Mouse (Mus musculus) hindlimb bud, embryonic 11.5 days (tissue): ENCODE measurements around the gene Mpnd.

Experiments
- DNase-seq: peaks from one replicate; pipeline ENCODE4 v3.0.0-alpha.2; 2012; ENCODE audit warnings: low read depth, low spot score; ENCODE audit errors: extremely low spot score

Mpnd gene

DNA sequence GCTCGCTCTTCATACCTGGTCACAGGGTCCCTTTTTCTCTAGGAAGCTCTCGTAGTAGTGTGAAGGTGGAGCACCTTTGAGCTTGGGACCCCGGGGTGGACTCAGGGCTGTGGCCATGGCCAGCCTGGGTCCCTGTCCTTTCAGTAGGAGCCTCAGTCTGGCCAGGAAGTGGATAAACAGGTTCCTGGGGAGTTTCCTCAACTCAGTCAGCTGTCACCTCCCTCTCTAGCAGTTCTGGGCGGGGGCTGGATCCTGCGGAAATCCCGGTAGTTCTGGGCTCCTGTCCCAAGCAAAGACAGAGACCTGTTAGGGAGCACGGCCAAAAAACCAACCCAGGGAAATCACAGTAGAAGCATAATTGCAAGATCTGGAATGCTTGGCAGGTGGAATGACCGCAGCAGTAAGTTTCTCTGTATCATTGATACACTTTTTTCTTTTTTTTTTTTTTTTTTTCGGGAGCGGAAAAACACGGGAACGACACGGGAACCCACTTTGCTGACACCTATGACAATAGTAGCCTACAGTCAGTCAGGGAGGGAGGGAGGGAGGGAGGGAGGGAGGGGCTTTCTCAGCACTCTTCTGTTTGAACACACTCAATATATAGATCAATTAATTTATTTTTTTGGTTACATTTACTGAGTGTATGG is at the start of gene Mpnd, which contains the start of gene Stap2:
Mpnd (plus strand) TSS at position 297 of the 647 bp plus-strand sequence.
Stap2 (minus strand) TSS at position 170 of the 647 bp plus-strand sequence.
- DNase-seq: peak; percentile 100

DNA sequence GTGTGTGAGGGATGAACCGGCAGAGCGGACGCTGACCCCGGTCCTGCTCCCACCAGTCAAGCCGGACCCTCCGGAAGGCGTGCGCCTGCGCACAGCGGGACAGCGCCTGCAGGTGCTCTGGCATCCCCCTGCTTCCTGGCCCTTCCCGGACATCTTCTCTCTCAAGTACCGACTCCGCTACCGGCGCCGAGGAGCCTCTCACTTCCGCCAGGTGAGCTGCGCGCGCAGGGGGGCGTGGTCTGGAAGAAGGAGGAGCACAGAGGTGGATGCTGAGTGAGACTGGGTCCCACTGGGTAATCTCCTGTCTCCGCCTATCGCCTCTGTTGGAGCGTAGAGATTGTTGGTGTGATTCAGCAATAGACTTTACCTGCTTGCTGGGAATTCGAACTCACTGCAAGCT is 49.4 kb upstream of the Mpnd start:
- DNase-seq: no peak

DNA sequence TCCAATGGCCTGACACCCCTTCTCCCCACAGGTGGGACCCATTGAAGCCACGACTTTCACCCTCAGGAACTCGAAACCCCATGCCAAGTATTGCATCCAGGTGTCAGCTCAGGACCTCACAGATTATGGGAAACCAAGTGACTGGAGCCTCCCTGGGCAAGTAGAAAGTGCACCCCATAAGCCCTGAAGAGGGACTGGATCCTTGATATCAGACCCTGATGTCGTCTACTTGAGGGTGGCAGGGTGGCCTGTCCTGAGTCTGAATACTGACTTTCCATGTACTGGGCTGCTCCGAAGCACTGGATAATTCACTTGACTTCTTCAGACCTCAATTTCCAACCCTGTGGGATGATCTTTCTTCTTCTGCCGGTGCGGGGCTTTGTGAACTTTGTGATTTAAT is 48.9 kb upstream of the Mpnd start:
- no peak for DNase-seq

DNA sequence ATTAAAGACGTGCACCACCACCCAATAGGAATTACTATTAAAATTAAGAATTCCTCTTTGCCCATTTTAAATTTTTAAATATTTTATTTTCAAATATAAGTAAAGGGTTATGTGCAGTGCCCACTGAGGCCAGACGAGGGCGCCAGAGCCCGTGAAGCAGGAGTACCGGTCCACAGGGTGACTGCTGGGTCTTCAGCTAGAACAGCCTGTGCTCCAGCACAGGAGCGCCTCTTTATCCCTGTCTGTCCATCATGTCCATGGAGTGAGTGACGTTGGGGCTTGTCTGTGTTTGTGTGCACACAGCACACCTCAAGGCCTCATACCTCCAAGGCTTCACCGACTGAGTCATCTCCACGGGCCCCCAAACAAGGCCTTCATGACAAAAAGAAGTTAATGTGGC is 48.3 kb upstream of the Mpnd start:
- no peak for DNase-seq

DNA sequence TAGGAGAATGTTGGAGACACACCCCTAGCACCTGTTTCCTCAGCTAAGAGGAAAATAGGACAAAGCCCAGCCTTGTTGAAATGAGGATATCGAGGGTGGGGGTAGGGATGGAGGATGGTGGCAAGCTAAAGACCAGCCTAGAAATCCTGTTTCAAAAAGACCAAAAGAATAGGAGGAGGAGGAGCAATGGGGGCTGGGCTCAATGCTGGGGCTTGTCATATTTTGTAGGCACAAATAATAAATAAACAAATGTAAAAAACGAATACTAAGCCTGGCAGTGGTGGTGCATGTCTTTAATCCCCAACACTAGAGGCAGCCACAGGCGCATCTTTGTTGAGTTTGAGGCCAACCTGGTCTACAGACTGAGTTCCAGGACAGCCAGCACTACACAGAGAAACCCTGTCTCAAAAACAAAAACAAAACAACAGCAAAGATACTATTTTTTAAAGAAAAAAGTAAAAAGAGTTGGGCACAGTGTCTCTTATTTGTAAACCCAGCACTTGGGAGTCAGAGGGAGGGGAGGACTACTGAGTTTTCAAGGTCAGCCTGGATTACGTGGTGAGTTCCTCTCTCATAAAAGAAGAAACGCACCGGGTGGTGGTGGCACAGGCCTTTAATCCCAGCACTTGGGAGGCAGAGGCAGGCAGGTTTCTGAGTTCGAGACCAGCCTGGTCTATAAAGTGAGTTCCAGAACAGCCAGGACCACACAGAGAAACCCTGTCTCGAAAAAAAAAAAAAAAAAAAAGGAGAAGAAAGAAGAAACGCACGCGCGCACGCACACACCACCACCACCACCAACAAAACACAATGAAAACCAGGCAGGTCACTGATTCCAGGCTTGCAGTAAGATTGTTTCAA is 47.6 kb upstream of the Mpnd start:
- DNase-seq: no peak

DNA sequence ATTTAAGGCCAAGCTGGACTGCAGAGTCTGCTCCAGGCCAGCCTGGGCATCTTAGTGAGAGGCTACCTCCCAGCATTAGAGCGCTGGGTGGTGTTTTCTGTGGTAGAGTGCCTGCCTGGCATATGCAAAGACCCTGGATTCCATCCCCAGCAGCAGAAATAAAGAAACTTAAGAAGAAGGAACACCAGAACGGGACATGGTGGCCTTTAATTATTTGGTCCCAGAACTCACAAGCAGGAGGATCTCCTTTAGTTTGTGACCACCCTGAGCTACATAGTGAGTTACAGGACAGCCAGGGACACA is 47.0 kb upstream of the Mpnd start:
- DNase-seq: no peak

DNA sequence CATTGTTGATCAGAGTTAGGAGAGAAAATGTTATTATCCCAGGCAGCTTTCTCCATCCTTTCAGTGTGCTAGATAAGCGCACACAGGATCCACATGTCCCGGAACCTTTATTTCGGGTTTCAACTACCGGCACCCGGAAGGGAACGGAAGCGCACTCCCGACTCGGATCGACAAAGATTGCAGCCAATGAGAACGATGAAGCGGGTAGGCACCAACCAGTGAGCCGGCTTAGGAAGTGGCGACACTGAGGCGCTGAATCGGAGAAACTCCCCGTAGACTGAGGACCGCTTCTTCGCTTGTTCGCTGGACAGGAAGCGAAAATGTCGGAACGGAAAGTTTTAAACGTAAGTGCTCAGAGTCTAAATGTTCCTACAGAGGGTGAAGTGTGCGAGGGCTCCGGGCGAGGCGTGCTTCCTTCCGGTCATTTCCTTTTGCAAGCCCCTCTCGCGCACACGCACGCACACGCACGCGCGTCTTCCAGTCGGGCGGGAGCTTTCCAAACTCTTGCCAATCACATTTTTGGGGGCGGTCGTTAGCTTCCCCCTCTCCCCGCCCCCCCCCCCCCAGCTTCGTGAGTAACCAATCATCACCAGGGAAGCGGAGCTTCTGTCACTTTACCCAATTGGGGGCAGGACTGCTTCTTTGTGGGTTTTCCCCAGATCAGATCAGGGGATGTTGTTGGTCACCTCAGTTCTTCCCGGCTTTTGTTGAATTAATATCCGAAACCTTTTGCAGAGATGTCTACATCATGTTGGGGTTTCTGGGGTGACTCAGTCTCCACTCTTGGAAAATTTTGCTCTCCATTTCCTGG is 46.4 kb upstream of the Mpnd start, which contains the start of gene Yju2:
Yju2 (plus strand) TSS at position 182 of the 811 bp plus-strand sequence.
- peak; percentile 91 for DNase-seq

DNA sequence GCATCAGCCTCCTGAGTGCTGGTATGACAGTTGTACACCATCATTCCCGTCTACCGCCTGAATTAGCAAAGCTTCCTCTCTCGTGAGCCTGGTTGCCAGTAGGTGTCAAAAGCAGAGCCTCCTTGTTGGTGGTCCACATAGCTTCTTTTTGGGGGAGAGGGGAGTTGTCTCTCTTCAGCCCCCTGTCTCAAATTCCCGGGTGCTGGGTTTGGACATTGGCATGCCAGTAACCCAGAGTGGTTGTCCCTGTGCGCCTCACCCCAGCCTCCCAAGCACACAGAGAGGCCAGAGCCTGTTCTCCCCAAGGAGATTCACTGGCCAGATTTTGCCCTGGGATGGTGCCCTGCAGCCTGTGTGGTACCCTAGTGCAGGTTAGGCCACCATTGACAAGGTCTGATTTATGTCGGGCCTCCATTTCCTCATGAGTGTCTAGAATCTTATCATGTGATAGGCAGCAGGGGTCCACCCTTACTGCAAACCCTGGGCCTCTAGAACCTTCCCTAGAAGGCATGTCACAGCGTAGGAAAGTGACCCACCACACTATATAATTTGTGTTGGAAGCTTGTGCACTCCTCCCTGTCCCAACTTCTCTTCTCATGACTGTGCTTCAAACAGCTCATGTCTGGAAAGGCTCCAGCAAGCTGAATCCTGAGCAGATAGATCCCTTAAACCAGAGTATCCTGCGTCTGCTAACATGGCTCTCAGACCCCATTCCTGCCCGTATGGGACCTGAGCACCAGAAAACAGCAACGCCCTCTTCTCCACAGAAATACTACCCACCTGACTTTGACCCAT is 45.4 kb upstream of the Mpnd start:
- DNase-seq: no peak

DNA sequence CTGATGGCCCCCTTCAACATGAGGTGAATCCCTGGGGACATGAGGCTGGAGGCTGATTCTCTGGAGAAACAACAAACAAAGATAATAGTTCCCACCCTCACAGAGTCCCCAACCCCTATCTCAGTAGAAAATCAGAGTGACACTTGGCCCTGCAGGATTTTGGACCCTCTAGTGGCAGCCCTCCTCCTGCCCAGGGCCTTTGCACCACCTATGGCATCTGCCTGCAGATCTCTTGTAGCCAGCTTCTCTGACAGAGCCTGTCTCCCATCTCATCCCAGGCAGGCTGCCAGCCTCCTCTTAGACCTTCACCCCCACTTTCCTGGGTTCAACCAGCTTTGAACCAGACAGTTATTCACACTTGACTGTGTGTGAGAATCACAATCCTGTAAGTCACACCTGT is 44.7 kb upstream of the Mpnd start:
- no peak for DNase-seq

DNA sequence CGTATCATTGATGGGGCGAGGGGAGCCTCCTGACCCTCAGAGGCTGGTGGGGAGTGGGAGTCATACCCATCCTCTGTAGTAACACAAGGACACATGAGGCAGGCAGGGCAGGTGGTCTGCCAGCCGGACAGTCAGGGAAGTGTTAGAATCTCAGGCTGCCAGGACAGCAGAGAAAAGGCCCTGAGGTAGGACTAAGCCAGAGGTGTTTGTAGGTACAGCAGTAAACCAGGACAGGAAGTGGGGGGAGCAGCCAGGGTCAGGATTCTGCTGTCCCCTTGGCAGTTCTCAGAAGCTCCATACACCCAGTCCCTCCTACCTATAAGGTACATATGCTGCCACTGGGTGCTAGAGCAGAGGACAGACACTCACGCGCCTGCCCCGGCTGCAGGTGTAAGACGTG is 43.9 kb upstream of the Mpnd start:
- no peak for DNase-seq

DNA sequence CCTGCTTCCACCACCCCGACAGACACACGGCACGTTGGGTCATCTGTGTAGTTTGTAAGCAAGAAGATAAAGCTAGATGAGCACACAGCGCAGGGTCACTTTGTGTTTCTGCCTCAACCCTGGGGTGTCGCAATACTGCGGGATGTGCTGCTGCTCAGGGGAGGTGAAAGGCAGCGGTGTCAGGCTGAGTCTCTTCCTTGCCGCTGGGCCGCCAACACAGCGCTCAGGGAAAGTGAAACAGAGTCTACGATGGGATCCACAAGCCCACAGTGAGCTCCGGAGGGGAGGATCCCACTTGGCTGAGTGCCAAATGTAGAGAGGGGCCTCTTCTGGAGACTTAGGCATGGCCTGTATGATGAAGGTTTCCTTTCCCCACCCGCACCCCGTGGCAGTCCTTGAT is 42.3 kb upstream of the Mpnd start:
- no peak for DNase-seq

DNA sequence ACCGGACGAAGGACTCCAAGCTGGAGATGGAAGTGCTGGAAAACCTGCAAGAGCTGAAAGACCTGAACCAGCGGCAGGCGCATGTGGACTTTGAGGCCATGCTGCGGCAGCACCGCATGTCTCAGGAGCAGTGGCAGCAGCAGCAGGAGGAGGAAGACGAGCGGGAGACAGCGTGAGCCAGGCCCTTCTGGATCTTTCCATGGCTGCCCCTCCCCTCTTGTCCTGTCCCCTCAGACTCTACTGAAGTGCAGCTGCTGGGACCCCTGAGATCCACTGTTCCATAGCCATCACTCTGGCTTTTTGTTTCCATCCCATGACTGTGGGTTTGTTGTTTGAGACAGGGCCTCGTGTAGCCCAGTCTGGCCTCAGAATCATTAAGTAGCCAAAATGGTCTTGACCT is 41.0 kb upstream of the Mpnd start:
- DNase-seq: no peak

DNA sequence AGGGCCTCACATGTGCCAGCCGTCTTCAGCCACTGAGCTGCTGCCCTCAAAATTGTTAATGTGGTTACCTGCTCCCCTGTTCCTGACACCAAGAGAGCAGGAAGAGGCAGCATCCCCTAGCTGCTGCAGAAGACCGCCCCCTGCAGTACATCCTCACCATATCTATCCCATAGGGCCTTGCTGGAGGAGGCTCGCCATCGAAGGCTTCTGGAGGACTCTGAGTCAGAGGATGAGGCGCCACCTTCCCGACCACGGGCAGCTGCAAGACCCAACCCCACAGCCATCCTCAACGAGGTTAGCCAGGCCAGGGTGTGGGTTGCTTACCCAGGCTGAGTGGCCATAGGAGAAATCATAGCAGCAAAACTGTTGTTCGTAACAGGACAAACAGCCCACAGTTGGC is 40.5 kb upstream of the Mpnd start:
- DNase-seq: no peak

DNA sequence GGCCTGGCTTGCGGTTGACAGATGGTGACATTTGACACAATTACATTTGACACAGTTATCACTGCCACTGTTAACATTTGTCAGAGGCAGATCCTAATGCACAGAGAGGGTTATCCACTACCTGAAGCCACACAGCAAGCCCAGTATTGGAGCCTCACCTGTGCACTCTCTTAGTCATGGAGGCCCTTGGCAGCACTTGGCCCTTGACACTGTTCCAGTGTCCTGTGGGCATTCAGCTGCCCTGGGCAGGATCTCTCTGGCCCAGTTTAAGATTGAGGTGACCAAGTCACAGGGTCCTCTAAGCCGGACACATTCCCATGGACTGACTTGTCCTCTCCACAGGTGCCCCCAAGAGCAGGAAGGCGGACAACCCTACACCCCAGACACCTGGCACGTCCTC is 38.3 kb upstream of the Mpnd start:
- no peak for DNase-seq

DNA sequence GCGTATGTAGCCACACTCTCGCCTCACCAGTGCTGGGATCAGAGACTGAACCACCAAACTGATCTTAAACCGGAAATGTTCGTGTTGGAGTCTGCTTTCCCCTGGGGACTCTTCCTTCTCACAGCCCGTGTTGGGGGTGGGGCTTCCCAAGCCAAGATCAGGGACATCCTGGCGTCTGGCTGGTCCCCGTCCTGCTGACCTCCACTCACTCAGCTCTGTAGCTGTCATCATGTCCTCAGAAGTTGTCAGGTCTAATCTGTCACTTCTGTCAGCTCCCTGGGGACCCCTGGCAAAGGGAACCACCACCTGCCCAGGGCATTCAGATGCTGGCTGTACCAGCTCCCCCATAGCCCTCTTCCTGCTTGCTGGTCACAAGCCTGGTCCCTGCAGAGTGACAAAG is 37.3 kb upstream of the Mpnd start:
- no peak for DNase-seq

DNA sequence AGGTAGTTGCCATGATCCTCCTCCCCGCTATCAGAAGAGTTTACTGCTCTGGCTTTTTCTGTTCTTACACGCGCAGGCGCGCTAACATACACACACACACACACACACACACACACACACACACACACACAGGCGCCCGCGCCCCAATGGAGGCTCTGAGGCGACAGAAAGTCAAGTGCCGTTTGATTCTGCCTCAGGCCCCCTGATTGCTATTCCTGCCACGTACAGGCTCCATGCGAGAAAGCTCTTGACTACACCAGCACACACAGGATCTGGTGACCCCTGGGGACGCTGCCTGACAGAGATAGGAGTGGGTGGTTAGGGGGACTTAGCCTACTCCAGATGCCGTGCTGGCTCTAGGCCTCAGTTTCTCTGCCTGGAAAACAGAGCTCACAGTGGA is 36.0 kb upstream of the Mpnd start:
- DNase-seq: no peak

DNA sequence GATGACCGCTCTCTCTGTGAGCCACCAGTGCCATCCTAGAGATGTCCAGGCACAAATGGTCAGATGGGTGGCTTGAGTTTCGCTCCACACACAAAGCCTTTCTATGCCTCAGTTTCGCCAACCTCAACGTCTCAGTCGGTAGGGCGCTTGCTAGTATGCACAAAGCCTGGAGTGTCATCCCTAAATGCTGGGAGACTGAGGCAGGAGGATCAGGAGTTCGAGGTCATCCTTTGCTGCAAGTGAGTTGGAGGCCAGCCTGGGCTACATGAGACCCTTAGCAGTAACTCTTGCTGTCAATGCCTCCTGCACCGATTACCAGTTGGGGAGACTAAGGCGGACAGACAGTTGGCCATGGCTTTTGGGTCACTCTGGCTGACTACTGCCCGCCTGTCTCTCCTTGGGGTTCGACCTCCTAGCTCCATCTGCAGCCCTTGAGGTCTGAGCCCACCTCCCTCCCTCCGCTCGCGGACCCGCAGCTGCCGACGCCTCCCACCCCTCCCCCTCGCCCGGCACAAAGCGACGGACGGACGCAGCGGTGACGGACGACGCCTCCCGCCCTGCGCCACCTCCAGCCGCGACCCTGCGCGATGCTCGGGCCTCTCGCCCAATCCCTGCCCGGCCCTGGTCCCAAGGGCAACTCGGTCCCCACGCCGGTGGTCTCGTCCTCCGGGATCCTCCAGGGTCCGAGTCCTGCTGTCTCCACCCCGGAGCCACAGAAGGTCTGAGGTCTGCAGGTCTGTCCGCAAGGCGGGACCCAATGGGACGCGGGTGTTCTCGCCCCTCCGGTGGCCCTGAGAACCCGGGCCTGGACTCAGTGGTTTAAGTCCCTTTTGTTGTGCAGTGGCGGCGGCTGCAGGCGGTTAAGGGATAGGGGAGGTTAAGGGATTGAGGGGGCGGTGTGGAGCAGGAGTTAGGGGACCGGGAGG is 35.3 kb upstream of the Mpnd start, which contains the start of gene Shd:
Shd (plus strand) TSS at position 502 of the 926 bp plus-strand sequence.
- DNase-seq: no peak

DNA sequence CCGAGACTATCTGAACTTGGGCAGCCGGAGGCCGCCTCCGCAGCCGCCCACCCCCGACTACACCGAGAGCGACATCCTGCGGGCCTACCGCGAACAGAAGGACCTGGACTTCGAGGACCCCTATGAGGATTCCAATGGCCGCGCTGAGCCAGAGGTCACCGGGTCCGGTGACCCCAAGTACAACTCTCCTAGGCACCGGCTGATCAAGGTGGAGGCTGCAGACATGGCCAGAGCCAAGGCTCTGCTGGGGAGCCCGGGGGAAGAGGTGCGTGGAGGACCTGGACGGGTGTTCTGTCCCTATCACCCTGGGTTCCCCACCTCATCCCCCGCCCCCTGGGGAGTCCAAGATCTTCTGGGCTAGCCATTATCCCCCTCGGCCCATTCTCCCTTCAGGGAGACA is 34.1 kb upstream of the Mpnd start:
- no peak for DNase-seq

DNA sequence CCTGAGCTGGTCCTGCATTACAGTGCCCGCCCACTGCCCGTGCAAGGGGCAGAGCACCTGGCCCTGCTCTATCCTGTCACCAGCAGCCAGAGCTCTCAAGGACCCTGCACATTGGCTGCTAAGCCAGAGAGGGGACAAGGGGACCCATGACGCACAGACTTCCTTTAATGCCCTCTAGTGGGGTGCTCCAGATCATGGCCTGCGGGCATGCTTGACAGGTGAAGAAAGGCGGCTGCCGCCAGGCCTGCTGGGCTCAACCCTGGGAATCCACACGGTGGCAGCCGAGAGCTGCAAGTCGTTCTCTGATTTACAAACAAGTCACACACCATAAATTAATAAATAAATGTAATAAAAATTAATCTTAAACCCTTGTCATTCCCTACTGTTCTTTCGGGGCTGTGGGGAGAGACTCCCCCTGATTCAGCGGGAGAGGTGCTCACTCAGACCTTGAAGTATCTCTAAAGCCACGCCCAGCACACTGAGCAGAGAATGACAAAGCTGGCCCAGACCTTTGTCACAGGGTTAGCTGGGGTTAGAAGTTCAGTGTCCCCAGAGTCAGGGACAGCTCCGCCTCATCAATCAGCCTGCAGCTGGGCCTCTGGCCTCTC is 29.2 kb upstream of the Mpnd start:
- no peak for DNase-seq
